Mouse (Mus musculus) neural tube, embryonic 14.5 days (tissue): ENCODE data around the gene Myocos. TPM values are rescaled to one million over a fixed set of nuclear protein-coding genes. Genes with fewer than 3 reads are reported as not detected.

Experiments
- ATAC-seq: fragments of 200-750 bp; cut with Nextera tagmentation; 2 replicates; pipeline ENCODE4 v1.8.0; 2017; ENCODE audit warnings: low read depth, mild to moderate bottlenecking, moderate TSS enrichment, moderate library complexity
- H3K27ac ChIP-seq: fragments of 300-500 bp; sonication (generic); 2 replicates; pipeline ENCODE4 v1.5.1; 2014; ENCODE audit warnings: low read depth, mild to moderate bottlenecking, control low read depth, low read length, moderate library complexity, mixed read lengths
- H3K27me3 ChIP-seq: fragments of 300-500 bp; sonication (generic); 2 replicates; pipeline ENCODE4 v1.6.1; 2014; ENCODE audit warnings: low read length; ENCODE audit not compliant: control insufficient read depth, insufficient read depth
- H3K36me3 ChIP-seq: fragments of 300-500 bp; sonication (generic); 2 replicates; pipeline ENCODE4 v1.6.1; 2014; ENCODE audit warnings: low read length, mixed read lengths; ENCODE audit not compliant: control insufficient read depth, insufficient read depth
- H3K4me1 ChIP-seq: fragments of 300-500 bp; sonication (generic); 2 replicates; pipeline ENCODE4 v1.6.1; 2014; ENCODE audit warnings: low read length; ENCODE audit not compliant: control insufficient read depth, insufficient read depth
- H3K4me2 ChIP-seq: fragments of 300-500 bp; sonication (generic); 2 replicates; pipeline ENCODE4 v1.6.1; 2014; ENCODE audit warnings: mild to moderate bottlenecking, low read depth, low read length, control low read depth
- H3K4me3 ChIP-seq: fragments of 300-500 bp; sonication (generic); 2 replicates; pipeline ENCODE4 v1.5.1; 2014; ENCODE audit warnings: low read depth, low read length, control low read depth, mixed read lengths
- H3K9ac ChIP-seq: fragments of 300-500 bp; sonication (generic); replicated peaks from 2 replicates; pipeline ENCODE4 v1.6.1; 2014; ENCODE audit warnings: low read depth, mild to moderate bottlenecking, control low read depth, low read length, mixed read lengths
- H3K9me3 ChIP-seq: fragments of 300-500 bp; sonication (generic); 2 replicates; pipeline ENCODE4 v1.6.1; 2016; ENCODE audit warnings: low read length; ENCODE audit not compliant: control insufficient read depth
- WGBS: fragments of 180-500 bp; shearing (Covaris S2); extraction: QIAGEN DNeasy Blood & Tissue Kit; methylation state at CpG from one replicate; pipeline ENCODE4 v1.1.7; 2014; 5-methylcytosine and 5-hydroxymethylcytosine counted together
- microRNA-seq: library from miRNA; unstranded; fragments of <30 nt; microRNA quantifications from one replicate; pipeline ENCODE4, GENCODE M21; 2016
- polyA plus RNA-seq: library from polyadenylated mRNA; unstranded; fragments of >200 nt; fragmentation: Nextera tagmentation; extraction: Ambion mirVana; gene quantifications from 2 replicates; pipeline ENCODE4 v1.2.1, GENCODE M21; 2014

The Myocos gene
- polyA plus RNA-seq, 1 experiment from 2014 or later: not detected

GRCm38 (mm10) chr1:162599617-162600016 lies 58.4 kb downstream of the Myocos start:
- Histone ChIP-seq H3K27ac (no peak overlapping the region), H3K4me1 (no peaks in the 10 kb centered on the region), H3K36me3 (peaks cover 4% of the 10 kb centered on the region; the same call in 1 of the 2 replicates), H3K9me3 (no peaks in the 10 kb centered on the region), H3K9ac (no peak overlapping the region), H3K4me2 (no peak overlapping the region), H3K27me3 (no peaks in the 10 kb centered on the region), H3K4me3 (no peak overlapping the region)
- 85% methylated on average over 5 of the region's 5 CpGs for whole genome bisulfite sequencing
- no peak for ATAC-seq

DNA sequence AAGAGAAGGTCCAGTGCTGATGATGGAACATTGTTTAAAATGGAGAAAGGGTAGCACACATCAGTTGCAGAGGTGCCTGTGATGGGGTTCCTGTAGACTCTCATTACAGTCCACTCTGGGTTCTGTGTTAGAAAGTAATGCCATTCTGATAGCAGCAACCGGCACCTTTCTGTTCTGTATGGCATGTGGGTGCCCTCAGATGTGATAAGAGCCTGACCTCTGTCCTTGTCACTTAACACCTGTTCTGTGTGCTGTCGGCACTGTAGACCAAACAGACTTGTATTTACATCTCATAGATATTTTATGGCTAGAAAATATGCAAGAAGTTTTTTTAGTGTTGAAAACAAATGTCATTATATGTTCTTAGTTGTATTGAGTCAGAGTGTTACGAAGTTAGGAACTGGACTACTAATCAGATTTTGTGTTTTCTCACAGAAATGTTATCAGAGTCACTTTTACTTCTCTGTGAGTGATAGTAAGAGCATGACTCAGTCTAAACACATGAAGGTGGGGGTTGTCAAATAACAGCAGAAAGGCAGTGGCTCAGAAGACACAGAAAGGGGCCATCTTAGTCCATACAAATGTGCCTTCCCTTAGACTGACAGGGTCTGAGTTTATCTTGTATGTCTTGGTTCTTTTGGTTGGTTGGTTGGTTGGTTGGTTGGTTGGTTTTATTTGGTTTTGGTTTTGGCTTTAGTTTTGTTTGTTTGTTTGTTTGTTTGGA lies 60.5 kb downstream of the Myocos start:
- ATAC-seq: no peak
- Histone ChIP-seq H3K9me3 (no peaks in the 10 kb centered on the region), H3K4me2 (no peak overlapping the region), H3K4me3 (no peak overlapping the region), H3K4me1 (no peaks in the 10 kb centered on the region), H3K27me3 (no peaks in the 10 kb centered on the region), H3K36me3 (peaks cover 4% of the 10 kb centered on the region; the same call in 1 of the 2 replicates), H3K27ac (no peak overlapping the region), H3K9ac (no peak overlapping the region)
- 95% methylated on average over 3 of the region's 3 CpGs for WGBS

Small RNA genes lying within 50 kb of the gene (microRNA-seq; reads per million reads assigned to microRNA genes)
- not detected for gene Gm27616

Other genes with a start within 250 kb of the Myocos start
- gene Dnm3, start 180.2 kb downstream of the Myocos start, polyA plus RNA-seq: 74.9 and 94.2 TPM in 2 replicates
- gene Mettl13, start 109.7 kb downstream of the Myocos start, polyA plus RNA-seq: 12.4 and 12.9 TPM in 2 replicates
- gene Vamp4, start 87.7 kb downstream of the Myocos start, polyA plus RNA-seq: 79.5 and 79.8 TPM in 2 replicates
- not detected in 2 replicates for gene Myoc, start 19.1 kb downstream of the Myocos start, polyA plus RNA-seq
- 153 and 176 TPM in 2 replicates for gene Prrc2c, start 82.3 kb upstream of the Myocos start, polyA plus RNA-seq
- 0.33 TPM in 2 replicates for gene Fmo4, start 155.8 kb upstream of the Myocos start, polyA plus RNA-seq
- 9.1 and 21.8 TPM in 2 replicates for gene Fmo1, start 208.4 kb upstream of the Myocos start, polyA plus RNA-seq
- gene Fmo2, start 240.5 kb upstream of the Myocos start, polyA plus RNA-seq: 0.58 TPM in 1 of 2 replicates, not detected in the other